7 mouse cellular contexts compared by ENCODE assay signal in genomic region chr11:117783683-117784309, GRCm38 (mm10). TPM values are rescaled to one million over a fixed set of nuclear protein-coding genes. Genes with fewer than 3 reads are reported as not detected.
DNase-seq lines count a peak whose midpoint lies in the region; ATAC-seq lines count a peak whose summit lies in the region.

No protein-coding gene starts in this region.

- no peaks in the 10 kb centered on the region for H3K9me3 ChIP-seq in forebrain, embryonic 12.5 days
- H3K9me3 ChIP-seq in intestine, embryonic 14.5 days (ENCODE audit: control insufficient read depth, low read length), result no peaks in the 10 kb centered on the region
- no peaks in the 10 kb centered on the region for H3K9me3 ChIP-seq in liver, embryonic 16.5 days (replicated peaks; ENCODE audit: control insufficient read depth, low read length)

- DNase-seq in c-Kit-positive CD71-positive TER-119-positive erythroid progenitor cells, embryonic 14.5 days (ENCODE audit: low spot score), result peak; percentile 41
- no peak for DNase-seq in intestine, embryonic 14.5 days (ENCODE audit: low spot score)
- peak; percentile 43 to 52 for DNase-seq in spleen, adult 18-20 months
- no peak for DNase-seq in right cerebral cortex, postnatal 14 days
- no peak for DNase-seq in right cerebral cortex, adult 2 months (ENCODE audit: low spot score in 2 of 2)

- ATAC-seq in forebrain, embryonic 12.5 days (ENCODE audit: low FRiP score), result peak; percentile 33; the same call in 1 of the 2 replicates
- no peak for ATAC-seq in intestine, embryonic 14.5 days (replicated peaks; ENCODE audit: low FRiP score, low TSS enrichment, low read depth)
- ATAC-seq in liver, embryonic 16.5 days (ENCODE audit: low read depth), result peak; percentile 22

- peak overlapping the region; percentile 62 for H3K4me2 ChIP-seq in forebrain, embryonic 12.5 days
- peak overlapping the region; percentile 58 for H3K4me2 ChIP-seq in intestine, embryonic 14.5 days (ENCODE audit: low read length)
- peak overlapping the region; percentile 97 for H3K4me2 ChIP-seq in liver, embryonic 16.5 days (ENCODE audit: low read depth, low read length)

- peak overlapping the region; percentile 50; the same call in 1 of the 2 replicates for H3K9ac ChIP-seq in forebrain, embryonic 12.5 days
- H3K9ac ChIP-seq in intestine, embryonic 14.5 days (ENCODE audit: low read length), result no peak overlapping the region
- H3K9ac ChIP-seq in liver, embryonic 16.5 days (ENCODE audit: low read depth, low read length), result peak overlapping the region; percentile 90

- peaks cover 67% of the 10 kb centered on the region for H3K27me3 ChIP-seq in forebrain, embryonic 12.5 days
- H3K27me3 ChIP-seq in intestine, embryonic 14.5 days (replicated peaks; ENCODE audit: control insufficient read depth, insufficient read depth, low read length), result no peaks in the 10 kb centered on the region
- H3K27me3 ChIP-seq in liver, embryonic 16.5 days (ENCODE audit: control insufficient read depth, insufficient read depth, low read depth, low read length), result no peaks in the 10 kb centered on the region

- whole genome bisulfite sequencing in forebrain, embryonic 12.5 days, result 26% methylated on average over 10 of the region's 10 CpGs
- 40% methylated on average over 10 of the region's 10 CpGs for WGBS in intestine, embryonic 14.5 days
- 38% methylated on average over 10 of the region's 10 CpGs for WGBS in liver, embryonic 16.5 days (ENCODE audit: insufficient replicate concordance)

- H3K27ac ChIP-seq in forebrain, embryonic 12.5 days, result no peak overlapping the region
- no peak overlapping the region for H3K27ac ChIP-seq in intestine, embryonic 14.5 days (ENCODE audit: low read depth)
- peak overlapping the region; percentile 99 for H3K27ac ChIP-seq in liver, embryonic 16.5 days (ENCODE audit: low read length)

- H3K36me3 ChIP-seq in forebrain, embryonic 12.5 days (replicated peaks), result no peaks in the 10 kb centered on the region
- H3K36me3 ChIP-seq in intestine, embryonic 14.5 days (ENCODE audit: control insufficient read depth, insufficient read depth, low read length), result no peaks in the 10 kb centered on the region
- H3K36me3 ChIP-seq in liver, embryonic 16.5 days (ENCODE audit: control insufficient read depth, insufficient read depth), result peaks cover 33% of the 10 kb centered on the region

- peak overlapping the region; percentile 33; the same call in 1 of the 2 replicates for H3K4me3 ChIP-seq in forebrain, embryonic 12.5 days (replicated peaks)
- H3K4me3 ChIP-seq in intestine, embryonic 14.5 days (ENCODE audit: low read depth, low read length), result 0 out of 2 replicates have a peak overlapping the region, but pooled peaks have one; percentile 29
- peak overlapping the region; percentile 87 for H3K4me3 ChIP-seq in liver, embryonic 16.5 days (ENCODE audit: low read depth, low read length)

- peaks cover 43% of the 10 kb centered on the region for H3K4me1 ChIP-seq in forebrain, embryonic 12.5 days
- H3K4me1 ChIP-seq in intestine, embryonic 14.5 days (replicated peaks; ENCODE audit: control insufficient read depth, insufficient read depth, low read length), result peaks cover 30% of the 10 kb centered on the region
- peaks cover 35% of the 10 kb centered on the region for H3K4me1 ChIP-seq in liver, embryonic 16.5 days (ENCODE audit: control insufficient read depth, low read depth, low read length)

RNA-seq across cellular contexts. Expression of gene Tmc6, which starts 1.8 kb away (rescaled TPM):
- polyA plus RNA-seq in forebrain, embryonic 12.5 days (2016; fragmentation: Nextera tagmentation; extraction: Ambion mirVana), result 3.0 and 4.4 TPM in 2 replicates
- 20.7 and 26.1 TPM in 2 replicates for polyA plus RNA-seq in intestine, embryonic 14.5 days (2014; fragmentation: Nextera tagmentation; extraction: Ambion mirVana)
- polyA plus RNA-seq in liver, embryonic 16.5 days (2015; fragmentation: Nextera tagmentation; extraction: Ambion mirVana), result 45.6 and 46.2 TPM in 2 replicates

RNA-seq across cellular contexts. Expression of gene Tmc8, which starts 1.9 kb away (rescaled TPM):
- polyA plus RNA-seq in forebrain, embryonic 12.5 days (2016; fragmentation: Nextera tagmentation; extraction: Ambion mirVana), result 0.82 and 1.2 TPM in 2 replicates
- polyA plus RNA-seq in intestine, embryonic 14.5 days (2014; fragmentation: Nextera tagmentation; extraction: Ambion mirVana), result 3.8 and 5.2 TPM in 2 replicates
- polyA plus RNA-seq in liver, embryonic 16.5 days (2015; fragmentation: Nextera tagmentation; extraction: Ambion mirVana), result 16.0 and 16.3 TPM in 2 replicates

RNA-seq across cellular contexts. Expression of gene 6030468B19Rik, which starts 13.7 kb away (rescaled TPM):
- not detected in 2 replicates for polyA plus RNA-seq in forebrain, embryonic 12.5 days (2016; fragmentation: Nextera tagmentation; extraction: Ambion mirVana)
- 0.28 TPM in 2 replicates for polyA plus RNA-seq in intestine, embryonic 14.5 days (2014; fragmentation: Nextera tagmentation; extraction: Ambion mirVana)
- polyA plus RNA-seq in liver, embryonic 16.5 days (2015; fragmentation: Nextera tagmentation; extraction: Ambion mirVana), result 74.2 and 77.0 TPM in 2 replicates

RNA-seq across cellular contexts. Expression of gene Gm20708, which starts 25.7 kb away (rescaled TPM):
- polyA plus RNA-seq in forebrain, embryonic 12.5 days (2016; fragmentation: Nextera tagmentation; extraction: Ambion mirVana), result 0.15 and 0.56 TPM in 2 replicates
- polyA plus RNA-seq in intestine, embryonic 14.5 days (2014; fragmentation: Nextera tagmentation; extraction: Ambion mirVana), result 0.83 TPM in 1 of 2 replicates, not detected in the other
- 0.38 and 0.64 TPM in 2 replicates for polyA plus RNA-seq in liver, embryonic 16.5 days (2015; fragmentation: Nextera tagmentation; extraction: Ambion mirVana)

RNA-seq across cellular contexts. Expression of gene Syngr2, which starts 25.7 kb away (rescaled TPM):
- polyA plus RNA-seq in forebrain, embryonic 12.5 days (2016; fragmentation: Nextera tagmentation; extraction: Ambion mirVana), result 20.6 and 25.5 TPM in 2 replicates
- 145 TPM in 2 replicates for polyA plus RNA-seq in intestine, embryonic 14.5 days (2014; fragmentation: Nextera tagmentation; extraction: Ambion mirVana)
- polyA plus RNA-seq in liver, embryonic 16.5 days (2015; fragmentation: Nextera tagmentation; extraction: Ambion mirVana), result 48.6 and 55.5 TPM in 2 replicates

Comparison
In these comparisons a context has a peak if more than half of its experiments do, and no peak if none do; other contexts are left out.
1. DNase-seq: peak in c-Kit-positive CD71-positive TER-119-positive erythroid progenitor cells, embryonic 14.5 days (single experiment) and spleen, adult 18-20 months (2 of 2); none in intestine, embryonic 14.5 days (single experiment), right cerebral cortex, postnatal 14 days (single experiment) and right cerebral cortex, adult 2 months (0 of 2).
2. H3K4me3 ChIP-seq: peak in every context shown above with its lines; median percentile 87 in liver, embryonic 16.5 days; 33 in forebrain, embryonic 12.5 days; 29 in intestine, embryonic 14.5 days.
3. RNA of gene 6030468B19Rik, which starts 13.7 kb away (polyA plus RNA-seq): 74.2 to 77.0 TPM in liver, embryonic 16.5 days; 0.28 TPM in intestine, embryonic 14.5 days and not detected in forebrain, embryonic 12.5 days; every median in the first group is over 10 times any median in the second.
4. Peak in every context shown above with its lines, with median percentiles within 50 percentile points of each other: H3K4me2 ChIP-seq.